Mouse (Mus musculus): ENCODE measurements at regions not wholly inside any gene's neighbourhood (a gene's known extent, or its start where the extent isn't known, plus 50 kb on each side); places are given as distances from the start of the nearest gene placed in this dataset.

DNA sequence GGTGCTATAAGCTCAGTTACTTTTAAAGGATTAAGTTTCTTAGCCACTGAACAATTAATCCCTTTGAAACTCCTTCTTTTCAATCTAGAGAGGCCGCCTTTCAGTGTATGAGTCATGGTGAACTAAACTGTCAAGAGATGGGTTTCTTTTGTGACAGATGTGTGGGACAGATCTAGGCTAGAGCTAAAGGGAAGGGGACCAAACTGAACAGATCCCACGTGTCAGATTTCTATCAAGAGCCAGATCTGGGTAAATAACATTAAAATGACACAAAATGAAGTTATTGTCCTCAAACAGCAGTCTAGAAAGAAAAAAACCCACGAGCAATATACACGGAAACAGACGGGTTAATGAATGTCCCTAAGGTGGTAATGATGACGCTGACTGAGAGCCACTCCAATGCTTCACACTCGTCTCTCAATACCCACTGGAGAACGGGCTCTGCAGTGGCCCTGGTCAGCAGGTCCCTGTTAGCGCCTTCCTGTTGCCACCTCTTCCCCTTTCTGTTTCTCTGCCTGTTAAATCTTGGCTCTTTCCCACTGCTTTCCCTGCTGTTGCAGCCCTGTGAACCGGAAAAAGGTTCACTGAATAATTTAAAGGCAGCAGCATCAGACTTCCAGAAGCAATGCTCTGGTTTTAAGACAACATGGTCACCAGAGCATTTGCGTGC is 52.7 kb upstream of the Rab3gap2 start:
- Histone ChIP-seq H3K4me1 (ENCODE audit: control insufficient read depth, insufficient read depth, low read length) (no peaks in the 10 kb centered on the region), H3K27ac (replicated peaks; ENCODE audit: low read depth, low read length) (no peak overlapping the region), H3K4me2 (ENCODE audit: low read length) (no peak overlapping the region), H3K36me3 (ENCODE audit: control insufficient read depth, insufficient read depth, low read length) (no peaks in the 10 kb centered on the region), H3K27me3 (ENCODE audit: control insufficient read depth, insufficient read depth, low read length) (no peaks in the 10 kb centered on the region), H3K4me3 (replicated peaks; ENCODE audit: low read depth, low read length) (no peak overlapping the region), H3K9ac (replicated peaks; ENCODE audit: low read length) (no peak overlapping the region), H3K9me3 (ENCODE audit: control insufficient read depth, low read length) (no peaks in the 10 kb centered on the region)
- WGBS, result 29% methylated on average over 11 of the region's 11 CpGs
- no peak for ATAC-seq (ENCODE audit: low FRiP score, low TSS enrichment)
- DNase-seq, result peak; percentile 32

DNA sequence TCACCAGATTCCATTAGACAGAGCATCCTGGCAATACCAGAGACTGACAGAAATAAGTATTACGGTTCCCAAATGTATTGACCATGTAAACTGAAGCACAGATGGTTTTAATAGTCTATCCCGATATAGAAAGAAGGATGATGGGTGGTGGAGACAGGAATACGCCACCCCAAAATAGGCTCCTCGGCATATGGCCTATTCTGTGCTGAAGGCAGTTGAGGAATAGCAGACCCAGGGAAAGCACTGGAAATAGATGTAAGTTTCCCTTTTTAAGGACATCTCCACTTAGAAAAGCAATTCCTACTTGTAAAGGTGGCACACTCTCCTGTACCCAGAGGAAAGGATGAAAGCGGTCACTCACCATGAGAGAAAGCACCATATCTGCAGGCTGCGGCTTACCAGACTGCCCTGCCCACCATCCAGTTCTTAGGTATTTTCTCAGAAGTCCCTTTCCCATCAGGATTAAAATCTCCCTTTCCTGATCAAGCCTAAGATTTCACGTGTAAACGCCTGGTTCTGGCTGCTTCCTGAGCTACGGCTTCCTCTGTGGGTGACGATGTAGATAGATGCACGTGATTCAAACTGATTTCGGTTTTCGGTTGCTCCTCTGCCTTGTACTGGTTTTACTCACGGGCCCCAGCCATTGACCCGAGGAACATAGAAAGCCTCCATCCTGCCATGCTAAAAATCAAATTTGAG is 53.3 kb upstream of the Rab3gap2 start:
- no peak overlapping the region for H3K27ac ChIP-seq (replicated peaks; ENCODE audit: low read depth, low read length)
- no peaks in the 10 kb centered on the region for H3K9me3 ChIP-seq (ENCODE audit: control insufficient read depth, low read length)
- WGBS, result 49% methylated on average over 15 of the region's 15 CpGs
- H3K4me3 ChIP-seq (replicated peaks; ENCODE audit: low read depth, low read length), result no peak overlapping the region
- DNase-seq (peak; percentile 7), ATAC-seq (ENCODE audit: low FRiP score, low TSS enrichment) (no peak)
- H3K9ac ChIP-seq (replicated peaks; ENCODE audit: low read length), result no peak overlapping the region
- H3K27me3 ChIP-seq (ENCODE audit: control insufficient read depth, insufficient read depth, low read length), result no peaks in the 10 kb centered on the region
- no peak overlapping the region for H3K4me2 ChIP-seq (ENCODE audit: low read length)
- H3K4me1 ChIP-seq (ENCODE audit: control insufficient read depth, insufficient read depth, low read length), result no peaks in the 10 kb centered on the region
- no peaks in the 10 kb centered on the region for H3K36me3 ChIP-seq (ENCODE audit: control insufficient read depth, insufficient read depth, low read length)

DNA sequence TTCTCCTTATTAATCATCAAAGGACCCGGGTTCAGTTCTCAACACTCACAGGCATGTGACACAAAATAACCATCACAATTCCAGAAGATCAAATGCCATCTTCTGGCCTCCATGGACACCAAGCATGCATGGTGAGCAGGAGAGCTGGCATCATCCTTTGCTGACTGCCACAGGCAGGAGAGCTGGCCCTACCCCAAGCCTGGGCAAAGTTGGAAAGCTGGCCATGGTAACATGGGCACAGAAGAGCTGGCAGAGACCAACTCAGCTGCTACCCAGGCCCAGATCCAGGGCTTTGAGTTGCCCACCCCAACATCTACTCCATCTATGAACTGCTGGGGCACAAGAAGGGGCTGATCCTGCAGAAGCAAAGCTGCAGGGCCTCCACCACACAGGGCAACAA is 59.1 kb upstream of the Rab3gap2 start:
- H3K4me1 ChIP-seq (ENCODE audit: control insufficient read depth, insufficient read depth, low read length), result no peaks in the 10 kb centered on the region
- no peak overlapping the region for H3K4me3 ChIP-seq (replicated peaks; ENCODE audit: low read depth, low read length)
- no peak overlapping the region for H3K27ac ChIP-seq (replicated peaks; ENCODE audit: low read depth, low read length)
- no peaks in the 10 kb centered on the region for H3K27me3 ChIP-seq (ENCODE audit: control insufficient read depth, insufficient read depth, low read length)
- H3K9ac ChIP-seq (replicated peaks; ENCODE audit: low read length), result no peak overlapping the region
- H3K36me3 ChIP-seq (ENCODE audit: control insufficient read depth, insufficient read depth, low read length), result no peaks in the 10 kb centered on the region
- ATAC-seq (ENCODE audit: low FRiP score, low TSS enrichment) (no peak), DNase-seq (no peak)
- H3K9me3 ChIP-seq (ENCODE audit: control insufficient read depth, low read length), result no peaks in the 10 kb centered on the region
- no peak overlapping the region for H3K4me2 ChIP-seq (ENCODE audit: low read length)
- WGBS, result 95% methylated on average over 1 of the region's 1 CpGs

DNA sequence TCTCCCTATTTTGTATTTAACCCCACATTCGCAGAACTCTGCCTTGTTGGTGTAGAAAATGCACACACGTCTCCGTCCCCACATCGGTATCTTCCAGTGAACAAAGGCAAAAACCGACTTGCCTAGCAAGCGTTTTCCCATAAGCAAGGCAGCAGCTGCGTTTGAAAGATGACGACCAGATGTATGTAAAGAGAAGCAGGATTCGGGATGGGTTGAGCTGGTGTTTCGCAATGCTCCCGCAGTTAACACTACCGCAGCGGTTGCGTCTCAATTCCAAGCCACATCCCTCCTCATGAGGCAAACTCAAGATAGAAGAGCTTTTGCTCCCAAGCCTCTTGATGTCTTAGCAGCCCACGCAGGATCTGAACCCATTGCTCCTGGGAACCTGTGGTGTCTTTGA is 59.9 kb upstream of the Rab3gap2 start:
- Histone ChIP-seq H3K9ac (replicated peaks; ENCODE audit: low read length) (no peak overlapping the region), H3K9me3 (ENCODE audit: control insufficient read depth, low read length) (no peaks in the 10 kb centered on the region), H3K36me3 (ENCODE audit: control insufficient read depth, insufficient read depth, low read length) (no peaks in the 10 kb centered on the region), H3K4me1 (ENCODE audit: control insufficient read depth, insufficient read depth, low read length) (no peaks in the 10 kb centered on the region), H3K4me2 (ENCODE audit: low read length) (no peak overlapping the region), H3K27me3 (ENCODE audit: control insufficient read depth, insufficient read depth, low read length) (no peaks in the 10 kb centered on the region), H3K4me3 (replicated peaks; ENCODE audit: low read depth, low read length) (no peak overlapping the region), H3K27ac (replicated peaks; ENCODE audit: low read depth, low read length) (no peak overlapping the region)
- WGBS, result 92% methylated on average over 15 of the region's 15 CpGs
- DNase-seq (no peak), ATAC-seq (ENCODE audit: low FRiP score, low TSS enrichment) (no peak)

DNA sequence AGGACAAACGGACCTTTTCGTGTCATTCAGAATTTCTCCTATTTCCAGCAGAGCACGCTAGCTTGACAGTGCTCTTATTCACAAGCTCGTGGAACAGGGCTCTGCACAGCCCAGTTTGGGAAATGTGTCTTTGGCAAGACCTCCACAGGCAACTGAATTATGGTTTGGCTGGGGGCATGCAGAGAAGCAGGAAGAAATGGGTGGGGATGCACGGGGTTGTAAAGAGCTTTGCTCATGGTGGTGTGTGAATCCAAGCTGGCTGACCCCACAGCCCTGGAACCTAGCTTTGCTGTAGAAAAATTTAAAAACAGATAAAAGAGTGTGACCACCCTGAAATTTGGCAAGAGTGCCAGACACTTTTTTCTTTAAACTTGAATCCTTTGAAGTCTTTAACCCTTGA is 63.6 kb upstream of the Rab3gap2 start:
- DNase-seq, result no peak
- H3K9me3 ChIP-seq (ENCODE audit: control insufficient read depth, low read length), result no peaks in the 10 kb centered on the region
- no peaks in the 10 kb centered on the region for H3K4me1 ChIP-seq (ENCODE audit: control insufficient read depth, insufficient read depth, low read length)
- no peak overlapping the region for H3K4me3 ChIP-seq (replicated peaks; ENCODE audit: low read depth, low read length)
- 79% methylated on average over 5 of the region's 5 CpGs for WGBS
- no peaks in the 10 kb centered on the region for H3K36me3 ChIP-seq (ENCODE audit: control insufficient read depth, insufficient read depth, low read length)
- no peak overlapping the region for H3K27ac ChIP-seq (replicated peaks; ENCODE audit: low read depth, low read length)
- no peak for ATAC-seq (ENCODE audit: low FRiP score, low TSS enrichment)
- H3K4me2 ChIP-seq (ENCODE audit: low read length), result no peak overlapping the region
- no peak overlapping the region for H3K9ac ChIP-seq (replicated peaks; ENCODE audit: low read length)
- H3K27me3 ChIP-seq (ENCODE audit: control insufficient read depth, insufficient read depth, low read length), result no peaks in the 10 kb centered on the region

DNA sequence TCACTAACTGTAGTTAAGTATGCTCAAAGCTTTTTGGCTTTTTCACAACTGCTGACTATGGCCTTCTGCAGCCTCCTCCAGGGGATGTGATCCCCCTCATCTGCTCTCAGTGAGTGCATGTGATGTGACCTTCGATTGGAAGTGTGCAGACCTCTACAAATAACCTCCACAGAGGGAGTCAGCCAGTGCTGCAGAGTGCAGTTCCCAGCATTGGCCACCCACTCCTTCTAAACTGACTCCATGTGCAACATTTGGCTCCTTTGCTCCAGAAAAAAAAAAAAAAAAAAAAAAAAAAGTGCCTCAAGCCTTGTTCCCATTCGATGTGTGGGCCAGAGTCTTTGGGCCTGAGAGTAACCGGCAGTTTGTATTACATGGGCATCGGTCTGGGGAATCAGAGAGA is 75.7 kb upstream of the Rab3gap2 start:
- no peak for DNase-seq
- no peak overlapping the region for H3K4me3 ChIP-seq (replicated peaks; ENCODE audit: low read depth, low read length)
- no peaks in the 10 kb centered on the region for H3K4me1 ChIP-seq (ENCODE audit: control insufficient read depth, insufficient read depth, low read length)
- H3K9ac ChIP-seq (replicated peaks; ENCODE audit: low read length), result no peak overlapping the region
- no peak for ATAC-seq (ENCODE audit: low FRiP score, low TSS enrichment)
- H3K9me3 ChIP-seq (ENCODE audit: control insufficient read depth, low read length), result no peaks in the 10 kb centered on the region
- 77% methylated on average over 4 of the region's 4 CpGs for WGBS
- H3K36me3 ChIP-seq (ENCODE audit: control insufficient read depth, insufficient read depth, low read length), result no peaks in the 10 kb centered on the region
- no peak overlapping the region for H3K27ac ChIP-seq (replicated peaks; ENCODE audit: low read depth, low read length)
- H3K27me3 ChIP-seq (ENCODE audit: control insufficient read depth, insufficient read depth, low read length), result no peaks in the 10 kb centered on the region
- H3K4me2 ChIP-seq (ENCODE audit: low read length), result no peak overlapping the region

DNA sequence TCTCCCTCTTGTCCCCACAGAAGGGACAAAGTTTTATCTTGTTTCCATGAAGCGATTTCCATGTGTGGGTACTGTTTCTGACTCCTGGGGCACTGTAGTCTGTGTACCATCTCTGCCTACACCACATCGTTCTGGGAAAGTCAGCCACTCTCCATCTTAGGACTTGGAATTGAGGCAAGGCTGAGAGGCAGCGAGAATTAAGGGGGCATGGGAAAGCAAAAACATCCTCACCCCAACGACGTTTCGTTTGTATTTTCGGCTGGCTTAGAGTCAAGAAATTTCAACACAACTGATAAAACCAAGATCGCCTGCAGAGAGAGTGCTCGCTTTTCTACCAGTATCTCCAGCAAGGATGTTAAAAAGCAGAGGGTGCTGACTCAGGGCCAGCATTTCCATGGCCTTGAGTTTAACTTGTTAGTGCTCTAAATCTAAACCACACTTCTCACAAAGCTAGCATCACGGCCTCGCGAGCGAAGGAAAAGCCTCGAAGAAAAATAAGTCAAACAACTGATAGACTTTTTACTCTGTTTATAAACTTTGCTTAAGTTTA is 78.1 kb upstream of the Rab3gap2 start:
- 83% methylated on average over 14 of the region's 14 CpGs for WGBS
- Histone ChIP-seq H3K4me1 (ENCODE audit: control insufficient read depth, insufficient read depth, low read length) (no peaks in the 10 kb centered on the region), H3K9me3 (ENCODE audit: control insufficient read depth, low read length) (no peaks in the 10 kb centered on the region), H3K27ac (replicated peaks; ENCODE audit: low read depth, low read length) (no peak overlapping the region), H3K4me3 (replicated peaks; ENCODE audit: low read depth, low read length) (no peak overlapping the region), H3K36me3 (ENCODE audit: control insufficient read depth, insufficient read depth, low read length) (no peaks in the 10 kb centered on the region), H3K4me2 (ENCODE audit: low read length) (no peak overlapping the region), H3K9ac (replicated peaks; ENCODE audit: low read length) (no peak overlapping the region), H3K27me3 (ENCODE audit: control insufficient read depth, insufficient read depth, low read length) (no peaks in the 10 kb centered on the region)
- ATAC-seq (ENCODE audit: low FRiP score, low TSS enrichment) (no peak), DNase-seq (no peak)

DNA sequence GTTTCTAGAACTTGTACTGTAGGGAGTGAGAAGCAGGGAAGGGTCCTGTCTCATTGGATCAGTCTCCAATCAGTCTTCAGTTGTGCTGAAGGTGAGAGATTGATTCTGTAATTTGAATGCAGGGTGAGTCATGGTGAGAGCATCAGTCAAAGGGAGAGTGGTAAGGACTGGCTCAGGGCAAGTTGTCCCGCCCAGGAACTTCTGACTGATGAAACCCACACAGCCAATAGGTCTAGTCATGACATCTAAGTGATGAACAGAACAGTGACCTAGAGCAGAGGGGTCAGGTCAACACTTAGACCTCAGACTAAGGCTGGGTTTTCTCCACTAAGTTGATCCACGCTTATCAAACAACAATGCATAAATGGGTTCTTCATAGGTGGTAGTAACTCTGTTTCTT is 82.4 kb upstream of the Rab3gap2 start:
- ATAC-seq (ENCODE audit: low FRiP score, low TSS enrichment), result no peak
- H3K9ac ChIP-seq (replicated peaks; ENCODE audit: low read length), result no peak overlapping the region
- no peak overlapping the region for H3K4me3 ChIP-seq (replicated peaks; ENCODE audit: low read depth, low read length)
- H3K4me1 ChIP-seq (ENCODE audit: control insufficient read depth, insufficient read depth, low read length), result no peaks in the 10 kb centered on the region
- WGBS, result 87% methylated on average over 2 of the region's 2 CpGs
- H3K36me3 ChIP-seq (ENCODE audit: control insufficient read depth, insufficient read depth, low read length), result no peaks in the 10 kb centered on the region
- no peaks in the 10 kb centered on the region for H3K27me3 ChIP-seq (ENCODE audit: control insufficient read depth, insufficient read depth, low read length)
- no peak overlapping the region for H3K27ac ChIP-seq (replicated peaks; ENCODE audit: low read depth, low read length)
- H3K4me2 ChIP-seq (ENCODE audit: low read length), result no peak overlapping the region
- DNase-seq, result no peak
- H3K9me3 ChIP-seq (ENCODE audit: control insufficient read depth, low read length), result no peaks in the 10 kb centered on the region

DNA sequence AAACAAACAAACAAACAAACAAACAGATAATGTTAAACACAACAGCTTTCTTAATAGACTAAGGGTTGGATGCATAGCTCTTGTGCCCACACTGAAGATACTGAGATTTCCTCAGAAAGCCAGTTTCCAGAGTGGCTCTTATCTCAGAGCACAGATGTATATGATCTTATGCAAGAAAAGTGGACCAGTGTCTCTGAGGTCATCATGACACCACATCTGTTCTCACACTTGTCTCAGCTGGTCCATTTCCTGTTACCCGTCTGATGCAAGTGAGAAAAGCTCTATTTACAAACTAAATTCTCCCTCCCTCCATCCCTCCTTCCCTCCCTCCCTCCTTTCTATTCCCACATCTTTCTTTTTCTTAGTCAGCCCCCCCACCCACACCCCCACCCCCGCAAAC is 83.5 kb upstream of the Rab3gap2 start:
- ATAC-seq (ENCODE audit: low FRiP score, low TSS enrichment) (no peak), DNase-seq (no peak)
- 87% methylated on average over 2 of the region's 2 CpGs for WGBS
- no peaks in the 10 kb centered on the region for H3K27me3 ChIP-seq (ENCODE audit: control insufficient read depth, insufficient read depth, low read length)
- no peak overlapping the region for H3K4me2 ChIP-seq (ENCODE audit: low read length)
- H3K4me3 ChIP-seq (replicated peaks; ENCODE audit: low read depth, low read length), result no peak overlapping the region
- H3K9ac ChIP-seq (replicated peaks; ENCODE audit: low read length), result no peak overlapping the region
- no peaks in the 10 kb centered on the region for H3K4me1 ChIP-seq (ENCODE audit: control insufficient read depth, insufficient read depth, low read length)
- no peaks in the 10 kb centered on the region for H3K36me3 ChIP-seq (ENCODE audit: control insufficient read depth, insufficient read depth, low read length)
- no peaks in the 10 kb centered on the region for H3K9me3 ChIP-seq (ENCODE audit: control insufficient read depth, low read length)
- H3K27ac ChIP-seq (replicated peaks; ENCODE audit: low read depth, low read length), result no peak overlapping the region
